Mouse (Mus musculus) embryonic facial prominence, embryonic 11.5 days (tissue): ENCODE data around the gene Mgat5. TPM values are rescaled to one million over a fixed set of nuclear protein-coding genes. Genes with fewer than 3 reads are reported as not detected.

Source experiments
- ATAC-seq: fragments of 200-750 bp; cut with Nextera tagmentation; replicated peaks from 2 replicates; pipeline ENCODE4 v1.8.0; 2017; ENCODE audit warnings: low read depth; ENCODE audit not compliant: insufficient number of reproducible peaks, low FRiP score, low TSS enrichment
- DNase-seq: peaks from one replicate; pipeline ENCODE4 v3.0.0-alpha.2; 2015; ENCODE audit warnings: low spot score
- H3K27ac ChIP-seq: fragments of 300-500 bp; sonication (generic); replicated peaks from 2 replicates; pipeline ENCODE4 v1.5.1; 2014; ENCODE audit warnings: mild to moderate bottlenecking, low read depth, low read length, control low read depth
- H3K27me3 ChIP-seq: fragments of 300-500 bp; sonication (generic); 2 replicates; pipeline ENCODE4 v1.6.1; 2014; ENCODE audit warnings: mild to moderate bottlenecking, low read length, moderate library complexity, mixed read lengths; ENCODE audit not compliant: control insufficient read depth, insufficient read depth
- H3K36me3 ChIP-seq: fragments of 300-500 bp; sonication (generic); replicated peaks from 2 replicates; pipeline ENCODE4 v1.6.1; 2014; ENCODE audit warnings: low read depth, mild to moderate bottlenecking, low read length, moderate library complexity, mixed read lengths; ENCODE audit not compliant: control insufficient read depth, insufficient read depth
- H3K4me1 ChIP-seq: fragments of 300-500 bp; sonication (generic); 2 replicates; pipeline ENCODE4 v1.6.1; 2014; ENCODE audit warnings: low read length, mixed read lengths; ENCODE audit not compliant: control insufficient read depth, insufficient read depth
- H3K4me2 ChIP-seq: fragments of 300-500 bp; sonication (generic); 2 replicates; pipeline ENCODE4 v1.6.1; 2014; ENCODE audit warnings: low read depth, mild to moderate bottlenecking, control low read depth, low read length, moderate library complexity
- H3K4me3 ChIP-seq: fragments of 300-500 bp; sonication (generic); 2 replicates; pipeline ENCODE4 v1.5.1; 2014; ENCODE audit warnings: low read depth, low read length, control low read depth
- H3K9ac ChIP-seq: fragments of 300-500 bp; sonication (generic); replicated peaks from 2 replicates; pipeline ENCODE4 v1.6.1; 2014; ENCODE audit warnings: mild to moderate bottlenecking, control low read depth, low read length
- H3K9me3 ChIP-seq: fragments of 300-500 bp; sonication (generic); replicated peaks from 2 replicates; pipeline ENCODE4 v1.6.1; 2016; ENCODE audit warnings: mild to moderate bottlenecking, low read length, inconsistent platforms, mixed read lengths; ENCODE audit not compliant: control insufficient read depth
- WGBS: fragments of 180-500 bp; shearing (Covaris S2); extraction: QIAGEN DNeasy Blood & Tissue Kit; methylation state at CpG from one replicate; pipeline ENCODE4 v1.1.7; 2014; 5-methylcytosine and 5-hydroxymethylcytosine counted together
- polyA plus RNA-seq: library from polyadenylated mRNA; unstranded; fragments of >200 nt; fragmentation: Nextera tagmentation; extraction: Ambion mirVana; gene quantifications from 2 replicates; pipeline ENCODE4 v1.2.1, GENCODE M21; 2014

Mgat5 gene
- polyA plus RNA-seq, 1 experiment from 2014 or later, result 6.1 TPM

DNA sequence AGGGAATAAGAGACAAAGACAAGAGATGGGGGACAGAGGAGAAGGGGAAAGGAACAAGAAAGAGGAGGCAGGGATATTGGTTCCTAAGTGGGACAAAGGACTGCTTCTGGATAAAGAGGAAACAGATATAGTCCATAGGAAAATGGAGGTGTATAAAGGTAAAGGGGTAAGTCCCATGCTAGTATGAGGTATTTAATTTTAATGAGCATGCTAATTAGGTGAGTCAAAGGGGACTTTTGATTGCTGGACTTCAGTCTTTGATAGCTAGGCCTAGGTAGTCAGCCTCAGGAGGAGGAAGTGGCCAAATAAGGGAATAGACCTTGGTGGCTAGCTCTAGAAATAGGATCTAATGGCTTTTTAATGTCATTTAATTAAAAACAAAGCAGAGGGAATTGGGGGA, 45.5 kb downstream of the Mgat5 start:
- no peaks in the 10 kb centered on the region for H3K4me1 ChIP-seq

GRCm38 (mm10) chr1:127251751-127252150, 46.9 kb downstream of the Mgat5 start:
- Histone ChIP-seq H3K9me3 (no peaks in the 10 kb centered on the region), H3K4me2 (no peak overlapping the region), H3K27ac (no peak overlapping the region), H3K9ac (no peak overlapping the region), H3K4me1 (no peaks in the 10 kb centered on the region), H3K27me3 (no peaks in the 10 kb centered on the region), H3K36me3 (no peaks in the 10 kb centered on the region; the same call in 1 of the 2 replicates), H3K4me3 (no peak overlapping the region)
- no peak for ATAC-seq
- WGBS, result 94% methylated on average over 7 of the region's 7 CpGs
- DNase-seq, result no peak

More for the DNA sequence above, 45.5 kb downstream of the Mgat5 start:
- ATAC-seq (no peak), DNase-seq (no peak)
- Histone ChIP-seq H3K36me3 (no peaks in the 10 kb centered on the region; the same call in 1 of the 2 replicates), H3K4me3 (no peak overlapping the region), H3K27me3 (no peaks in the 10 kb centered on the region), H3K27ac (no peak overlapping the region), H3K9me3 (no peaks in the 10 kb centered on the region), H3K9ac (no peak overlapping the region), H3K4me2 (no peak overlapping the region)

DNA sequence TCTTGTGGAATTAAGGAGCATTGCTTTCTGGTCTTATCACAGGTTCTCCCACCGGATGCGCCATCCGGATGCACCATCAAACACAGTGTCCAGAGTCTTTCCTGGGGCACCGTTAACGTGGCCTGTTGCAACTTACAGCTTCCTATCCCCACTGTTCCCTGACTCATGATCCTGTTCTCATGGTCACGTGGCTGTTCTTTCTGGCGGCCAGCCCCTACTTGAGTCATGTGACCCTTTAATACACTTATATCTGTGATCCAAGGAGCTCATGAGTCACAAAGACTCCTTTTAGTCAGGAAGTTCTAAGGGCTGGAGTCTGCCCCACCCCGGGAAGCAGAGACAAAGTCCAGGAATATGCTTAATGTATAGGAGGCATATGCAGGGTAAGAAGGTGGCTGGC, 52.2 kb downstream of the Mgat5 start:
- DNase-seq (no peak), ATAC-seq (no peak)
- no peak overlapping the region for H3K4me3 ChIP-seq
- no peaks in the 10 kb centered on the region for H3K36me3 ChIP-seq
- no peak overlapping the region for H3K27ac ChIP-seq
- no peaks in the 10 kb centered on the region for H3K4me1 ChIP-seq
- H3K4me2 ChIP-seq, result no peak overlapping the region
- WGBS, result 93% methylated on average over 8 of the region's 8 CpGs
- no peak overlapping the region for H3K9ac ChIP-seq
- H3K27me3 ChIP-seq, result no peaks in the 10 kb centered on the region
- H3K9me3 ChIP-seq, result no peaks in the 10 kb centered on the region

DNA sequence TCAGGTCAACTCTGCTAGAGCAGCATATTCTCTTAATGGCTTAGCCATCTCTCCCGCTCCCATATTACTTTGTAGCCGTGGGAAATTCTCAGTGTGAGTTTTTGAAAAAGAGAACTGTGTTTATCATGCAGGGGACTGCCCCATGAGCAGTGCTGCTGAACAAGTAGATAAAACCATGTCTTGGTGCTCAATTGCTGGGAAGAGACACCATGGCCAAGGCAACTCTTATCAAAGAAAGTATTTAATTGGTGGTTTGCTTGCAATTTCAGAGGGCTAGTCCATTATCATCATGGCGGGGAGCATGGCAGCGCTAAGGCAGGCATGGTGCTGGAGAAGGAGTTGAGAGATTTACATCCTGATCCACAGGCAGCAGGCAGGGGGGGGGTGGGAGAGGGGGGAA, 54.9 kb downstream of the Mgat5 start:
- no peak for DNase-seq

DNA sequence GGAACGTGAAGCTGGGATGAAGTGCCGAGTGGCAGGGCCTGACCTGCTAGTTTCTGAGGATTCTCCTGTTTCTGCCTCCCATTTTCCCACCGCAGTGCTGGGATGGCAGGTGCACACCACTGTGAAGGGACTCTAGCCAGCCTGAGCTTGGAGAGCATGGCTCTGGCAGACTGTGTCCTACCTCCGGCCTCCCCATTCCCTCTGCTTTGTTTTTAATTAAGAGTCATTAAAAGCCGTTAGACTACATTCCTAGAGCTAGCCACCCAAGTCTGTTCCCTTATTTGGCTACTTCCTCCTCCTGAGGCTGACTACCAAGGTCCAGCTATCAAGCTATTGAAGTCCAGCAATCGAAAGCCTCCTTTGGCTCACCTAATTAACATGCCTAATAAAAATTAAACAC, 56.2 kb downstream of the Mgat5 start:
- Histone ChIP-seq H3K9me3 (no peaks in the 10 kb centered on the region), H3K4me2 (no peak overlapping the region), H3K27ac (no peak overlapping the region), H3K27me3 (no peaks in the 10 kb centered on the region), H3K36me3 (no peaks in the 10 kb centered on the region), H3K4me1 (no peaks in the 10 kb centered on the region), H3K9ac (no peak overlapping the region), H3K4me3 (no peak overlapping the region)
- DNase-seq, result no peak
- WGBS, result 46% methylated on average over 6 of the region's 6 CpGs
- ATAC-seq, result no peak

More for the DNA sequence above, 54.9 kb downstream of the Mgat5 start:
- H3K27me3 ChIP-seq, result no peaks in the 10 kb centered on the region
- no peaks in the 10 kb centered on the region for H3K4me1 ChIP-seq
- H3K4me3 ChIP-seq, result no peak overlapping the region
- no peak overlapping the region for H3K9ac ChIP-seq
- H3K36me3 ChIP-seq, result no peaks in the 10 kb centered on the region
- H3K9me3 ChIP-seq, result no peaks in the 10 kb centered on the region
- H3K4me2 ChIP-seq, result no peak overlapping the region
- H3K27ac ChIP-seq, result no peak overlapping the region
- ATAC-seq, result no peak
- 93% methylated on average over 4 of the region's 4 CpGs for WGBS

DNA sequence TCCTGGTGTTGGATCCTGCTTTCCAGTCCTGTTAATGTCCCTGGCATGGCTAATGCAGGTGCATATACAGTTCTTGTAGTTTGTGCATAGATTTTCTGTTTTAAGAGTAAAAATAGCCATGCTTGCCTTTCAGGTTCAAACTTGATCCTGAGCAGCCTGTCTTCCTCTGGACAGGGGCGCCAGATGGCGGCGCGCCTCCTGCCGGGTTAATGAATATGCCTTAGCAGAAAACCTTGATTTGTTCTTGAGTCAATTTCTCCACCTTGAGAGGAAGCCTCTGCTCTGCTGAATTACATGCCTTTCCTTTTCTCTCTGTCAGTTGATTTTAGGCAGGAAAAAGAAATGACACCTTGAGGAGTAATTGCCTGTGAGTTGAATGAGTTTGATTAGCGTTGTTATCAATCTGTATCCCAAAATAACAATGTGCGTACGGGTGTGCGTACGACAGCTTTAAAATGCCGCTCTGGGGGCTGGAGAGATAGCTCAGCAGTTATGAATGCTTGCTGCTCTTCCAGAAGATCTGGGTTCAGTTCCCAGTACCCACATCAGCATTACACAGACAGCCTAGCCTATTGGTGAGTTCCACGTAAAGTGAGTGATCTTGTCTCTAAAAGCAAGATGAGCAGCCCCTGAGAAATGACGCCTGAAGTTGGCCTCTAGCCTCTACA, 57.5 kb downstream of the Mgat5 start:
- H3K27ac ChIP-seq, result no peak overlapping the region
- ATAC-seq (no peak), DNase-seq (no peak)

DNA sequence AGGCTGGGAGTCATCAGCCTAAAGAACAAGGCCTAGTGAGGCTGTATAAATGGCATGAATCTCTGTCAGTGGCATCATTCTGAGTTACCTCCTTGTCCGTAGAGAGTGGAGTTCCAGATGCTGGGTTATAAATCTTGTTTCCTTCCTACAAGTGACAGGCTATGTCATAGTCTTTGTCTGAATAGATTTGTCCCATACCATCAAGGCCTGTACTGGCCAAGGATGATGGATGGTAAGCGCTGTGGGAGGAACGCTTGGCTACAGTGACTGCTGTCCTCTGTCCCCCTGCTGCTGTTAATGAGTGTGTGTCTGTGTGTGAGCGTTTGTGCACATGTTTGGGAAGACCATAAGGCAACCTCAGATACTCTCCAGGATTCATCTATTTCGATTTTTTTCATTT, 63.2 kb downstream of the Mgat5 start:
- ATAC-seq, result no peak
- 92% methylated on average over 5 of the region's 5 CpGs for WGBS
- H3K4me3 ChIP-seq, result no peak overlapping the region

More for the DNA sequence above, 57.5 kb downstream of the Mgat5 start:
- H3K36me3 ChIP-seq, result no peaks in the 10 kb centered on the region
- 85% methylated on average over 13 of the region's 13 CpGs for WGBS
- no peaks in the 10 kb centered on the region for H3K4me1 ChIP-seq
- no peaks in the 10 kb centered on the region for H3K9me3 ChIP-seq
- no peak overlapping the region for H3K9ac ChIP-seq
- H3K27me3 ChIP-seq, result no peaks in the 10 kb centered on the region
- H3K4me3 ChIP-seq, result no peak overlapping the region
- H3K4me2 ChIP-seq, result no peak overlapping the region

DNA sequence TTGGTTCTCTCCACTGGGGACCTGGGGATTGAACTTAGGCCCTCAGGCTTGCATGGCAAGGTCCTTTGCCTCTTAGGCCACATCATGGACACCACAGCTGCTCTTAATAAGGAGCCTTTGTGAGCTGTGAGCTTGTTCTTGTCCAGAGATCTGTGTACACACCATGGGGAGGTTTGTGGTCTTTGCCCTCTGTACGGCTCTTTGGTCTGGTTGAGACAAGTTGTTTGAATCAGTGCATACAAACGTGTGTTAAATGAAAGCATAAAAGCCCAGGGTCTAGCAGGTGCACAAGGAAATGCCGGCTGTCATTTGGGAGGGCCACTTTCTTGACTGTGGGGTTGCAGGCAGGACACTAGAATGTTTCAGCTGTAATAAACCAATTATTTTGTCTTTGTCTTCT, 64.5 kb downstream of the Mgat5 start:
- ATAC-seq (no peak), DNase-seq (no peak)
- WGBS, result 64% methylated on average over 3 of the region's 3 CpGs
- H3K4me1 ChIP-seq, result no peaks in the 10 kb centered on the region
- no peaks in the 10 kb centered on the region for H3K9me3 ChIP-seq
- no peaks in the 10 kb centered on the region for H3K36me3 ChIP-seq
- no peaks in the 10 kb centered on the region for H3K27me3 ChIP-seq
- H3K9ac ChIP-seq, result no peak overlapping the region
- no peak overlapping the region for H3K4me3 ChIP-seq
- H3K4me2 ChIP-seq, result no peak overlapping the region
- no peak overlapping the region for H3K27ac ChIP-seq

More for the DNA sequence above, 63.2 kb downstream of the Mgat5 start:
- Histone ChIP-seq H3K27me3 (no peaks in the 10 kb centered on the region), H3K36me3 (no peaks in the 10 kb centered on the region), H3K4me2 (no peak overlapping the region), H3K27ac (no peak overlapping the region), H3K9me3 (no peaks in the 10 kb centered on the region), H3K4me1 (no peaks in the 10 kb centered on the region), H3K9ac (no peak overlapping the region)
- DNase-seq, result no peak
